Mouse (Mus musculus): ENCODE results near the gene Btbd9.

GRCm38 (mm10) chr17:30612075-30612859 is 36.0 kb upstream of the Btbd9 start:
- TF ChIP-seq EP300 (IDR thresholded peaks at IDR 0.05; ENCODE audit: low read depth) (no peak), CTCF (IDR thresholded peaks at IDR 0.05; ENCODE audit: low read depth) (0 out of 2 replicates have a peak, but pooled peaks have one; percentile 3)

Measured in heart, postnatal 0 days (tissue).